Mouse (Mus musculus) forebrain, embryonic 10.5 days (tissue): Measurements from ENCODE around the gene Traf3ip2. TPM values are rescaled to one million over a fixed set of nuclear protein-coding genes. Genes with fewer than 3 reads are reported as not detected.
A peak's percentile ranks its signal among the peaks of the same experiment; 100 is the strongest.

Source experiments
- DNase-seq: peaks from one replicate; pipeline ENCODE4 v3.0.0-alpha.2; 2017; ENCODE audit warnings: low spot score; ENCODE audit errors: extremely low spot score
- H3K27ac ChIP-seq: fragments of 300-500 bp; sonication (generic); 2 replicates; pipeline ENCODE4 v1.5.1; 2016; ENCODE audit warnings: mild to moderate bottlenecking
- H3K27me3 ChIP-seq: fragments of 300-500 bp; sonication (generic); 2 replicates; pipeline ENCODE4 v1.6.1; 2016; ENCODE audit warnings: mild to moderate bottlenecking; ENCODE audit not compliant: poor library complexity, severe bottlenecking
- H3K36me3 ChIP-seq: fragments of 300-500 bp; sonication (generic); replicated peaks from 2 replicates; pipeline ENCODE4 v1.6.1; 2016; ENCODE audit warnings: mild to moderate bottlenecking, moderate library complexity
- H3K4me1 ChIP-seq: fragments of 300-500 bp; sonication (generic); 2 replicates; pipeline ENCODE4 v1.6.1; 2016
- H3K4me3 ChIP-seq: fragments of 300-500 bp; sonication (generic); 2 replicates; pipeline ENCODE4 v1.5.1; 2016; ENCODE audit warnings: mild to moderate bottlenecking, moderate library complexity
- H3K9me3 ChIP-seq: fragments of 300-500 bp; sonication (generic); 2 replicates; pipeline ENCODE4 v1.6.1; 2016; ENCODE audit warnings: mild to moderate bottlenecking, moderate library complexity
- WGBS: fragments of 180-500 bp; shearing (Covaris S2); methylation state at CpG from one replicate; pipeline ENCODE4 v1.1.7; 2016; 5-methylcytosine and 5-hydroxymethylcytosine counted together
- polyA plus RNA-seq: library from polyadenylated mRNA; unstranded; fragments of >200 nt; fragmentation: Nextera tagmentation; extraction: Ambion mirVana; gene quantifications from 2 replicates; pipeline ENCODE4 v1.2.1, GENCODE M21; 2016

The Traf3ip2 gene
- polyA plus RNA-seq, 1 experiment from 2014 or later: 11.7 TPM

DNA sequence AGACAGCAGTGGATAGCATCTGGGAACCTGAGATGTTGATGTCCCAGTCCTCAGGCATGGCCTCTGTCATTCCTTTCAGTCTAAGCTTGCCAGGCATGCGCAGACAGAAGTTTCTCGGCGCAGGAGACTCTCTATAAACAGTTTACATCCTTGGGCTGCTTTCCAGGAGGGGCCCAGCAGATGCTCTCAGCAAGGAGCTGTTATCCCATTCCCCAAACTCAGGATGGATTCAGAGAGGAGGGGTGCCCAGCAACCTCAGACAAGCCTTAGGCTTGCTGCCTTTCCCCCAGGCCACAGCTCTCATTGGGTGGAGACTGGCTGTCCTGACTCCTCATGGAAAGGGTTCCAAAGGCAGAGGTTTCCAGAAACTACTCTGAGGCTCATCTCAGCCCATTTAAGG, 1.5 kb upstream of the Traf3ip2 start:
- no peak for DNase-seq
- H3K4me1 ChIP-seq: peaks cover 38% of the 10 kb centered on the region
- peak overlapping the region; percentile 16; the same call in 1 of the 2 replicates for H3K27ac ChIP-seq
- no peaks in the 10 kb centered on the region for H3K36me3 ChIP-seq
- H3K27me3 ChIP-seq: no peaks in the 10 kb centered on the region
- no peak overlapping the region for H3K4me3 ChIP-seq
- WGBS: 79% methylated on average over 3 of the region's 3 CpGs
- peaks cover 4% of the 10 kb centered on the region; the same call in 1 of the 2 replicates for H3K9me3 ChIP-seq

DNA sequence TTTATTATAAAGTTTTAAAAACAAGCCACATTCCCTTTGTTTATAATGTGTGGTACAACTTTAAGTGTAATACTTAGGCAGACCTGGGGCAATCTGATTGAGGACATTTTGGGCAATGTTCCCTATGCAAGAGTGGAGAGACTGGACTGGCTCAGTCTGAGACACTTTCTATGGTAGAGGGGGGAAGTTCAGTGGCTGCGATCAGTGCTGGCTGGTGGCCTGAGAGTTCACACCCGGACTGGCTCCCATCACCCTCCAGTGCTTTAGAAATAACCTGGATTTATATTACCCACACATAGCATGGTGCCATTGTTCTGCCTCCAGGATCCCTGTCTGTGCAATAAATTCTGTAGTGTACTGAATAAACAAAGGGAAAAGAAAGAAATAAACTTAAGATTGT, 603 bp upstream of the Traf3ip2 start:
- no peak for DNase-seq
- whole genome bisulfite sequencing: 82% methylated on average over 2 of the region's 2 CpGs
- no peaks in the 10 kb centered on the region for H3K27me3 ChIP-seq
- H3K9me3 ChIP-seq: no peaks in the 10 kb centered on the region
- H3K36me3 ChIP-seq: no peaks in the 10 kb centered on the region
- no peak overlapping the region for H3K4me3 ChIP-seq
- no peak overlapping the region for H3K27ac ChIP-seq
- peaks cover 38% of the 10 kb centered on the region for H3K4me1 ChIP-seq

DNA sequence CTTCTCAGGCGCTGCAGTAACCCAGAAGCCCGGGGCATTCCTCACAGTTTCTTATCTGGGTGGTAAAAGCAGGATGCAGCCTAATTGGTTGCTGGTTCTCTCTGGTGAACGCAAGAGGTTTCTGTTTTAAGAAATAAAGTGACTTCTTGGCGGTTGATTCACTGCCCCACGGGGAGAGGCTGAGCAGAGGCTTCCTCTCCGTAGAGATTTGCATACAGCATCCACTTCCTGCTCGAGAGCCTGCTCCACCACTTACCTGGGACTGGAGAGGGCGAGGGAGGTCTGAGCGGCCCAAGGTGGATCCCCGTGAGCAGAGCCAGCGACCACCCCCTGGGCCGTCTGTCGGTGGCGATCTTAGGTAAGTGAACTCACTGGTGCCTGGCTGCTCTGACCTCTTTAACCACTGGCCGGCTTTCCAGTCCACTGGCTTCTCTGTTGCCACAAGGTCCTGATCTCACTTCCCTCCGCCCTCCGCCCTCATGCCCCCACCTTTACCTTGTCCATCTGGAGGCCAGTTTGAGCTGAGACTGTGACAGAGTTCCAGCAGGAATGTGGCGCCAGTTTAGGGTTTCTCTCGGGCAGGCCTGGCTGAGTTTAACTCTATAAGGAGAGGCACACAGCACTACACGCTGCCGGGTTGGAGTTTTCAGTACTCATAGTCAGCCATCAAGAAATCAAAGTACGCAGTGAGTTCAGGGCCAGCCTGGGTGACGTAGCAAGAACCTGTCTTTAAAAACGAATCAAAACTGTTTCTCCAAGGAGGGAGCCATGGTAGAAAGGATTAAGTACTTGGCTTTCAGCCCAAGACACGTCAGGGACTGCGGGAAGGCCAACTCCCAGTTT, 476 bp downstream of the Traf3ip2 start:
- 10% methylated on average over 26 of the region's 26 CpGs for WGBS
- Histone ChIP-seq H3K27ac (peak overlapping the region; percentile 80), H3K4me3 (peak overlapping the region; percentile 34), H3K27me3 (no peaks in the 10 kb centered on the region), H3K4me1 (peaks cover 39% of the 10 kb centered on the region), H3K9me3 (no peaks in the 10 kb centered on the region), H3K36me3 (no peaks in the 10 kb centered on the region)
- DNase-seq: peak; percentile 53

DNA sequence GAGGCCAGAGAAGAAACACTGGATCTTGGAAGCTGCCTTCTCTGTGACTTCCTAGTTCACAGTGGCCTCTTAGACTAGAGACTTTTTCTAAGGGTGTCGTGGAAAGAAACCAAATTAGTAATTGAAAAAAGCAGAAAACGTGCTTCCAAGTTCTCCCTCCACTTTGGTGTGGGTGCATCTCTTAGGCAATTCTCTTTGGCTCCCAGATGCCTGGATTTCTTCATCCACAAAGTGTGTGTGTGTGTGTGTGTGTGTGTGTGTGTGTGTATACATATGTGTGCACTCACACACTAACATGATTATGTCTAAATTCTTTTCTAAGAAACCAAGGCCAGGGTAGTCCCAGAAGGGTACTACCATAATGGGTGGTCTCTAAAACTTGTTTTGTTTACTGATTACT, 1.2 kb downstream of the Traf3ip2 start:
- Histone ChIP-seq H3K4me1 (peaks cover 43% of the 10 kb centered on the region), H3K27me3 (no peaks in the 10 kb centered on the region), H3K4me3 (peak overlapping the region; percentile 34), H3K27ac (peak overlapping the region; percentile 80), H3K9me3 (no peaks in the 10 kb centered on the region), H3K36me3 (no peaks in the 10 kb centered on the region)
- 55% methylated on average over 2 of the region's 2 CpGs for WGBS
- DNase-seq: no peak

DNA sequence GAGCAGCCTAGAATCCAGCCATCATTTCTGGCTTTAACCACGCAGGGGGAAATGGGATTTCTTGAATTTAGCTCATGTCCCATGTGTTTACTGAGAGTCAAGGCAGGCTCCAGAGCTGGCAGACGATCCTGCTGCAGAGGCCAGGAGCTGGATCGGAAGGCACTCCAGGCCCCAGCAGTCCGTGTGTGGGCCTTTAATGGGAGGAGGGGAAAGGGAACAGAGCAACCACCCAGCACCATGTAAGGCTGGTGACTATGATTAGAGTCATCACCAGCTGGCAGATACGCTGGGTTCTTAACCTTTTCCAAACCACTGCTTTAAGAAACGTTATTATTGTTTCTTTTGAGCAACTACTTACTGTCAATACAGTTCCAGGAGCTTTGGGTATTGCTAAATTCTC, 1.9 kb downstream of the Traf3ip2 start:
- WGBS: 27% methylated on average over 6 of the region's 6 CpGs
- DNase-seq: no peak
- H3K27ac ChIP-seq: peak overlapping the region; percentile 80

DNA sequence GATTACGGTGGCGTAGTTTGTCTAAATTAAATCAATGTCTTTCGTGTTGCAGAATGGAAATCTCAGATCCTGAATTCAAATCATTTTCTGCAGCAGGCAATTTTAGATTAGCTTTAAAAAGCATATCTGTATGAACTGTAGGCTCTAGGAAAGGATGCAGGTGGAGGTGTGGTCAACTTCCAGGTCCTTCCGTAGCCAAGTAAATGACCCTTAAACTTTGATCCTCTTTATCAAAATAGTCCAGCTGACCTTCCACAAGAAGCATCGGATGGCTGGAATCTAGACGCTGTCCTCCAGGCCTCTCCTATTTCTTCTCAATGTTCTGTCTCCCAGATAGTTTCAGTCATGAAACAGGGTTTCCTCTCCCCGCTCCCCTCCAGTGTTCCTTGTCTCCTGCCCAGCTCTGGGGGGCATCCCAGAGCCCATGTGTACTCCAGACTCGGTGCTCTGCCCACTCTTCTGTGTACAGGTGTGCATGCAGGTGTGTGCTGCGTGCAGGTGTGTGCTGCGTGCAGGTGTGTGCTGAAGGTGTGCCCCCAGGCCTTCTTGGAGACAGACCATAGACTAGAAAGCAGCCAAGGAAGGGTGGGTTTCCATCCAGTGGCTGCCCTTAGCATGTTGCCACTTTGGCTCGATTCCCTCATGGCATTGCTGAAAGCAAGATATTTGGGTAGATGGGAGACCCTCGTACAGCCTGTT, 2.9 kb downstream of the Traf3ip2 start:
- Histone ChIP-seq H3K9me3 (no peaks in the 10 kb centered on the region), H3K4me3 (no peak overlapping the region), H3K36me3 (no peaks in the 10 kb centered on the region), H3K27me3 (no peaks in the 10 kb centered on the region), H3K27ac (no peak overlapping the region), H3K4me1 (peaks cover 43% of the 10 kb centered on the region)
- 86% methylated on average over 12 of the region's 12 CpGs for WGBS
- no peak for DNase-seq

More for the DNA sequence above, 1.9 kb downstream of the Traf3ip2 start:
- Histone ChIP-seq H3K27me3 (no peaks in the 10 kb centered on the region), H3K4me3 (no peak overlapping the region), H3K9me3 (no peaks in the 10 kb centered on the region), H3K4me1 (peaks cover 43% of the 10 kb centered on the region), H3K36me3 (no peaks in the 10 kb centered on the region)

DNA sequence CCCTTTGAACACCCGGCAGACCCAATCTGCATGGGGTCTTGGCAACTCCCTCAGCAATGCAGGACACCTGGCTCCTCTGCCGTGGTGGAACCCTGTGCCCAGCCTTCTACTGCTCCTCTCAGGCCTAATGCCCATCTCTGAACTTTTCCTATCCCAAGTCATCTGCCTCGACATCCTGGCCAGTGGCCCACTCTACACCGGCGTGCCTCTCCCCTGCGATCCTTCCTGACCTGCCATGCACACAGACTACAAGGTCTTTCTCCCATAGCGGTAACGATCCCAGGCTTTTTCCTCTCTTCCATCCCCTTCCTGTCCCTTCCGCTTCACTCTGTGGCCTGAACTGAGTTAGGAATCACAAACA, 3.5 kb downstream of the Traf3ip2 start:
- no peak overlapping the region for H3K27ac ChIP-seq
- H3K4me3 ChIP-seq: no peak overlapping the region
- H3K27me3 ChIP-seq: no peaks in the 10 kb centered on the region
- peaks cover 42% of the 10 kb centered on the region for H3K4me1 ChIP-seq
- H3K36me3 ChIP-seq: no peaks in the 10 kb centered on the region
- 85% methylated on average over 9 of the region's 9 CpGs for WGBS
- DNase-seq: no peak
- H3K9me3 ChIP-seq: no peaks in the 10 kb centered on the region

DNA sequence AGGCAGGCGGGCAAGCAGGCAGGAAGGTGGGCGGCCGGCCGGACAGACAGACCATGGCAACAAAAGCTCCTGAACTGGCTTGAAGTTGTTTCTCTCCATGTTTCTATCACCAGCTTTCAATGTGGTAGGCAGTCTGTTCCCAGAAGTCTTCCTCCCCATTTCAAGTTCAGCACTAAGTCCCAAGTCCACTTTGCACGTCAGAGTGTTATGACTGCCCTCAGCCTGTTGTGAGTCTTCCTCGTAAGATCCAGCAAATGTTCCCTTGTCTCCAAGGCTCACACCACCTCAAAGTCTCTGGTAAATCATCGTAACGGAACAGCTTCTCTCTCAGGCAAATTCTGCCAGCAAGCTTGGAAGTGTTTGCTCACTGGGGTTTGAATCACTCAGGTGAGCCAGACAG, 3.9 kb downstream of the Traf3ip2 start:
- no peaks in the 10 kb centered on the region for H3K27me3 ChIP-seq
- H3K27ac ChIP-seq: no peak overlapping the region
- H3K4me1 ChIP-seq: peaks cover 39% of the 10 kb centered on the region
- 91% methylated on average over 8 of the region's 8 CpGs for WGBS
- DNase-seq: no peak
- H3K4me3 ChIP-seq: no peak overlapping the region
- H3K36me3 ChIP-seq: peaks cover 2% of the 10 kb centered on the region; the same call in 1 of the 2 replicates
- no peaks in the 10 kb centered on the region for H3K9me3 ChIP-seq

DNA sequence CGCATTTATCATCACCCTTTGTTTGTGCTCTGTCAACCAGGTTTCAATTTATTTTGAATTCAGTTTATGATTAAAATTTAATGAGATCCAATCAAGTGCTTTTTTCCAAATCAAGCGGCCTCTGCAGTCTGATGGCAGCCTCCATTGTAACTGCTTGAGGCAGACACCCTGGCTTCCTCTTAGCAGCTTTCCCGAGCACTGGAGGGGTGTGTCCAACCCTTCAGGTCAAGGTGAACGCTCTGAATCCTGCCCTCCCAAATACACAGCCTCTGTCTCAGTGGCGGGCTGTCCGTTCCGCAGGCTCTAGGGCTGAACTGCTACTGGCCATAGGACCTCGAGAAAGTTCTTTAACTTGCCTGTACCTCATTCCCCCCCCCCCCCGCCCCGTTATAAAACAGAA, 5.7 kb downstream of the Traf3ip2 start:
- DNase-seq: no peak
- Histone ChIP-seq H3K36me3 (peaks cover 6% of the 10 kb centered on the region; the same call in 1 of the 2 replicates), H3K27ac (no peak overlapping the region), H3K4me3 (no peak overlapping the region), H3K9me3 (no peaks in the 10 kb centered on the region), H3K4me1 (peaks cover 30% of the 10 kb centered on the region), H3K27me3 (no peaks in the 10 kb centered on the region)
- WGBS: 75% methylated on average over 10 of the region's 10 CpGs

DNA sequence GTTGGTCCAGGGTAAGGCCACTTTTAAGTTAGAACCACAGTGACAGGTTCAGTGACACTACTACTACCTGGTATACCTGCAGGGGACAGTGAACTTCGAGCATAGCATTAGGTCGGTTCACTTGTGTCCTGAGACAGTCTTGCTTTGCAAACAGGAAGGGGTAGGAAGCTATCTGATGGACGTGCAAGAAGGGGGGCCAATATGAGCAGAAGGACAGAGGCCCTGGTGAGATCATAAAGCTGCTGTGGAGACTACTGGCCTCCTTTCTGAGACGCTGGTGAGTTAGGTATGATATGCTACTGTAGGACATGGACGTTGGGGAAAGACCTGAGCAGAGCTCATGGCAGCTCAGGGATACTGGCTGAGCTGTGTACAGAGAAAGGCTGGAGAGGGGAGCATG, 7.9 kb downstream of the Traf3ip2 start:
- DNase-seq: no peak
- no peak overlapping the region for H3K4me3 ChIP-seq
- 90% methylated on average over 5 of the region's 5 CpGs for WGBS
- H3K4me1 ChIP-seq: peaks cover 26% of the 10 kb centered on the region
- no peaks in the 10 kb centered on the region for H3K9me3 ChIP-seq
- no peak overlapping the region for H3K27ac ChIP-seq
- H3K27me3 ChIP-seq: no peaks in the 10 kb centered on the region
- peaks cover 6% of the 10 kb centered on the region; the same call in 1 of the 2 replicates for H3K36me3 ChIP-seq

DNA sequence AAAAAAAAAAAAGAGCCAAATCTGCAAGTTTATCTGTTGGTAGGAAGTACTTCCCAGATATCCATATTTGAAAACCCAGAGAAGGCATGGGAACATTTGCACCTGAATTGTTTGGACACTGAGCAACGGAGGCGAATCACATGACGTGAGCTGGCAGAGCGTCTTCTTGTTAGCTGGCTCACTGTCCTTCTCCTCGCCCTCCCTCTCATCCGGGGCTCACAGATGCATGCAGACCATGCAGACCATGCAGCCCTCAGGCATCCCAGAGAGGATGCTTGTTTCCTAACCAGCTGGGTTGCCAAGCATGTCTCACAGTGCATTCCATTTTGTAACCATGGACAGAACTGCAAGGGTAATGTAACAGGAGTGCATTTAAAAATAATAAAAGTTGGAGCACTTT, 11.1 kb downstream of the Traf3ip2 start:
- 78% methylated on average over 6 of the region's 6 CpGs for whole genome bisulfite sequencing
- no peaks in the 10 kb centered on the region for H3K9me3 ChIP-seq
- H3K27ac ChIP-seq: no peak overlapping the region
- H3K27me3 ChIP-seq: no peaks in the 10 kb centered on the region
- peaks cover 10% of the 10 kb centered on the region; the same call in 1 of the 2 replicates for H3K36me3 ChIP-seq
- DNase-seq: no peak
- H3K4me1 ChIP-seq: peaks cover 31% of the 10 kb centered on the region
- H3K4me3 ChIP-seq: no peak overlapping the region

DNA sequence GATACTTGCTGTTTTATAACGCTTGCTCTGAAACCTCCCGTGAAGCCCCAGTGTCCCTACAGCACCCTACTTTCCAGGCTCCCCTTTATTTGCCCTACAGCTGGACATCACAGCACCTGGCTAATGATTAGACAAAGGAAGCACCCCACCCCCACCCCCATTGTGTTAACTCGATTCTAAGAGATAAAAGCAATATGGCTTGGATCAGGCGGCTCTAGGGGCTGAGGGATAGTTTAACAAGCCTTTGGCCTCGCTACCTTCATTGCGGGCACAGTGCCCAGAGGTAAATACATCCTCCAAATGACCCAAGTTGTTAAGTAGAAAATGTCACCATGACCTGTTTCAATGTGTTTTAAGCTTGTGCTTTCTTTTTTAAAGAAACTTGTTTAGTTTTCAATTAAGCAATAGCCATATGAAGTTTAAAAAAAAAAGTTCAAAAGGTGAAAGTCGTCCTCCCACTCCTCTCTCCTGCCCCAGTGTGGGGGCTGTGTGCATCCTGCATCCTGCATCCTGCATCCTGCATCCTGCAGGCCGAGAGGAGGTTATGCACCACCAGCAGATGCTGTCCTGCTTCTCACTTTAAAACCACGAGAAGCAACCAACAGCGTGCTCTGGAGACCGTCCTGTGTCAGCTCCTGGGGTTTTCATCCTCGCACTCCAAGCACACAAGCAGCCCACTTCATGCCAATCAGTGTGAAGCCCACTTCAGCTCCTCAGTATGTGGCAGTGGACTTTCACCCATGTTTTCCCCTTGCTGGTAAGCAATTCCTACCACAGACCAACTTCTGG, 12.3 kb downstream of the Traf3ip2 start:
- Histone ChIP-seq H3K27me3 (no peaks in the 10 kb centered on the region), H3K9me3 (no peaks in the 10 kb centered on the region), H3K36me3 (peaks cover 10% of the 10 kb centered on the region; the same call in 1 of the 2 replicates), H3K4me1 (peaks cover 43% of the 10 kb centered on the region), H3K27ac (peak overlapping the region; percentile 58; the same call in 1 of the 2 replicates), H3K4me3 (no peak overlapping the region)
- no peak for DNase-seq
- WGBS: 52% methylated on average over 12 of the region's 12 CpGs
